Mouse (Mus musculus): ENCODE data around the gene Spopl. TPM values are rescaled to one million over a fixed set of nuclear protein-coding genes. Genes with fewer than 3 reads are reported as not detected.
"Not testable (repeated sequence)": the region's sequence is repeated elsewhere in the genome, so short reads cannot be mapped to it uniquely, and the experiment has no call there.

Spopl gene
- polyA plus RNA-seq, 1 experiment from 2014 or later: 6.8 TPM

DNA sequence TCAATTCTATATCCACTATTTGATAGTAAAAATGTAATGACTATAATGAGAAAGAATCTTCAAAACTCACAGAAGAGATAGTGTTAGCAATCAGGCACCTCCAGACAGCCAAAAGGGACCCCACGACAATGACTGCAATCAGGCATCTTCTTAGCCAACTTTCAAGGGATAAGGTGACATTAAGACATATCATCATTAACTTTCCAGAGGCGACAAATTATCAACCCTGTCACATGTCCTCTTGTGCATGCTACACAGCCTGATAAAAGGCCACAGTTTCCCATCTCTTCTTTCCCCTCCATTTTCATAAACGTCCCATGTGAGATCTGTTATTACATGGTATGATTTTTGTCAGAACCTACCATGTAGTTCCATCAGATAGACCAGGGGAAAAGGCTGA lies 9.0 kb downstream of the Spopl start:
- no peak for ATAC-seq
- Histone ChIP-seq H3K9me3 (ENCODE audit: control insufficient read depth, low read length) (no peaks in the 10 kb centered on the region), H3K27me3 (replicated peaks; ENCODE audit: control insufficient read depth, insufficient read depth, low read length) (no peaks in the 10 kb centered on the region), H3K36me3 (ENCODE audit: control insufficient read depth, insufficient read depth, low read length) (0 out of 2 replicates have a peak, but pooled peaks cover 2% of the 10 kb centered on the region), H3K4me1 (ENCODE audit: control insufficient read depth, insufficient read depth, low read length) (no peaks in the 10 kb centered on the region), H3K27ac (ENCODE audit: low read length) (no peak overlapping the region), H3K4me2 (ENCODE audit: low read depth, low read length) (no peak overlapping the region), H3K4me3 (ENCODE audit: low read length) (no peak overlapping the region), H3K9ac (ENCODE audit: low read depth, low read length) (no peak overlapping the region)
- 96% methylated on average over 3 of the region's 3 CpGs for WGBS

- no peaks in the 10 kb centered on the region for H3K9me3 ChIP-seq (ENCODE audit: control insufficient read depth, low read length)
- H3K36me3 ChIP-seq (ENCODE audit: control insufficient read depth, insufficient read depth, low read length): 0 out of 2 replicates have a peak, but pooled peaks cover 2% of the 10 kb centered on the region
- H3K4me3 ChIP-seq (ENCODE audit: low read length): no peak overlapping the region
- no peaks in the 10 kb centered on the region for H3K4me1 ChIP-seq (ENCODE audit: control insufficient read depth, insufficient read depth, low read length)
- H3K9ac ChIP-seq (ENCODE audit: low read depth, low read length): no peak overlapping the region
- ATAC-seq: no peak
- H3K4me2 ChIP-seq (ENCODE audit: low read depth, low read length): no peak overlapping the region
- H3K27ac ChIP-seq (ENCODE audit: low read length): no peak overlapping the region
- no peaks in the 10 kb centered on the region for H3K27me3 ChIP-seq (replicated peaks; ENCODE audit: control insufficient read depth, insufficient read depth, low read length)
- 91% methylated on average over 2 of the region's 2 CpGs for WGBS
Measured at GRCm38 (mm10) chr2:23559186-23559585, 12.7 kb downstream of the Spopl start.

DNA sequence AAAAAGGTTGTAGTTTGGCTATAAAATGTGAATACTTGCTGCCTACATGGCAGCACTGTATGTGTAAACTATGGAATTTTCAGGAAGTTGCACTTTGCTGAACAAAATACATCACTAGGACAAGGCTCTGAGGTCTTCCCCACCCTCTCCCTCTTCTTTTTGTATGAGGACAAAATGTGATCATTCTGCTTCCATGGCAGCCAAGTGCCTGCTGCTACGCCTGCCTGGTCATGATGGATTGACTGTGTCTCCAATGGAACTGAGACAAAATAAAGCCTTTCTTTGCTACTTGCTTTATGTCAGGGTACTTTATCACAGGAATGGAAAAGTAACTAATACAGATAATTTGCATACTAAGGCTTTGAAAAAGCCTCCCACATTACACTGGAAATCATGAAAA lies 20.7 kb downstream of the Spopl start:
- no peak for ATAC-seq

DNA sequence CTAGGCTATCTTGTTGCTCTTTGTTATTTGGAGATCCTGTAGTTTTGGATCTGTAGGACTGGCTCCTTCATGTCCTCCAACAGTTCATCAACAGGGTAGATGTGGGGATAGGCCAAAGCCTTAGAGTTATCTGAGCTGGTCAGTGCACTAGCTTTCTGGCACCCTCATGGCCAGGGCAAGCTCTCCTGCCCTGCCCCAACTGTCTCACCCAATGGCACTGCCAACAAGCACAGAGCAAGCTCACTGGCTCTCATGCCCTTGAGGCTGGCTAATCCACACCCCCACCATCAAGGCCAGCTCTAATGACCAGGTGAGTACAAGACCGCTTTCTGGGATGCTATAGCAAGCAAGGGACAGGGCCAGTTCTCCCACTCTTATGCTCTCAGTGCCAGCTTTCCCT lies 24.7 kb downstream of the Spopl start:
- 94% methylated on average over 1 of the region's 1 CpGs for WGBS
- Histone ChIP-seq H3K36me3 (ENCODE audit: control insufficient read depth, insufficient read depth, low read length) (no peaks in the 10 kb centered on the region), H3K4me1 (ENCODE audit: control insufficient read depth, insufficient read depth, low read length) (0 out of 2 replicates have a peak, but pooled peaks cover 2% of the 10 kb centered on the region), H3K27ac (ENCODE audit: low read length) (no peak overlapping the region), H3K9ac (ENCODE audit: low read depth, low read length) (no peak overlapping the region), H3K4me2 (ENCODE audit: low read depth, low read length) (no peak overlapping the region), H3K9me3 (ENCODE audit: control insufficient read depth, low read length) (no peaks in the 10 kb centered on the region), H3K27me3 (replicated peaks; ENCODE audit: control insufficient read depth, insufficient read depth, low read length) (no peaks in the 10 kb centered on the region), H3K4me3 (ENCODE audit: low read length) (no peak overlapping the region)
- no peak for ATAC-seq

More for the DNA sequence above, 20.7 kb downstream of the Spopl start:
- Histone ChIP-seq H3K4me3 (ENCODE audit: low read length) (no peak overlapping the region), H3K9ac (ENCODE audit: low read depth, low read length) (no peak overlapping the region), H3K27ac (ENCODE audit: low read length) (no peak overlapping the region), H3K9me3 (ENCODE audit: control insufficient read depth, low read length) (no peaks in the 10 kb centered on the region), H3K4me1 (ENCODE audit: control insufficient read depth, insufficient read depth, low read length) (0 out of 2 replicates have a peak, but pooled peaks cover 2% of the 10 kb centered on the region), H3K4me2 (ENCODE audit: low read depth, low read length) (no peak overlapping the region), H3K36me3 (ENCODE audit: control insufficient read depth, insufficient read depth, low read length) (no peaks in the 10 kb centered on the region), H3K27me3 (replicated peaks; ENCODE audit: control insufficient read depth, insufficient read depth, low read length) (no peaks in the 10 kb centered on the region)
- WGBS: 77% methylated on average over 1 of the region's 1 CpGs

- WGBS: 84% methylated on average over 4 of the region's 4 CpGs
- Histone ChIP-seq H3K27me3 (replicated peaks; ENCODE audit: control insufficient read depth, insufficient read depth, low read length) (no peaks in the 10 kb centered on the region), H3K9ac (ENCODE audit: low read depth, low read length) (no peak overlapping the region), H3K9me3 (ENCODE audit: control insufficient read depth, low read length) (no peaks in the 10 kb centered on the region), H3K4me2 (ENCODE audit: low read depth, low read length) (no peak overlapping the region), H3K36me3 (ENCODE audit: control insufficient read depth, insufficient read depth, low read length) (no peaks in the 10 kb centered on the region), H3K4me3 (ENCODE audit: low read length) (no peak overlapping the region), H3K27ac (ENCODE audit: low read length) (no peak overlapping the region), H3K4me1 (ENCODE audit: control insufficient read depth, insufficient read depth, low read length) (no peaks in the 10 kb centered on the region)
- ATAC-seq: no peak
Measured at GRCm38 (mm10) chr2:23539967-23540366, 31.9 kb downstream of the Spopl start.

DNA sequence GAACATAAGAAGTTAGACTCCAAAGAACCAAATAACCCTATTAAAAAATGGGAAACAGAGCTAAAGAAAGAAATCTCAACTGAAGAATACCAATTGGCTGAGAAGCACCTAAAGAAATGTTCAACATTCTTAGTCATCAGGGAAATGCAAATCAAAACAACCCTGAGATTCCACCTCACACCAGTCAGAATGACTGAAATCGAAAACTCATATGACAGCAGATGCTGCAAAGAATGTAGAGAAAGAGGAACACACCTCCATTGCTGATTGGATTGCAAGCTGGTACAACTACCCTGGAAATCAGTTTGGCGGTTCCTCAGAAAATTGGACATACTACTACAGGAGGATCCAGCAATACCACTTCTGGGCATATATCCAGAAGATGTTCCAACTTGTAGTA lies 44.2 kb downstream of the Spopl start:
- not testable (repeated sequence) for H3K4me1 ChIP-seq (ENCODE audit: control insufficient read depth, insufficient read depth, low read length); H3K4me2 ChIP-seq (ENCODE audit: low read depth, low read length); H3K27ac ChIP-seq (ENCODE audit: low read length); H3K4me3 ChIP-seq (ENCODE audit: low read length); H3K9me3 ChIP-seq (ENCODE audit: control insufficient read depth, low read length); H3K27me3 ChIP-seq (replicated peaks; ENCODE audit: control insufficient read depth, insufficient read depth, low read length); H3K9ac ChIP-seq (ENCODE audit: low read depth, low read length); ATAC-seq
- WGBS: 94% methylated on average over 2 of the region's 2 CpGs
- peaks cover 13% of the 10 kb centered on the region for H3K36me3 ChIP-seq (ENCODE audit: control insufficient read depth, insufficient read depth, low read length)

DNA sequence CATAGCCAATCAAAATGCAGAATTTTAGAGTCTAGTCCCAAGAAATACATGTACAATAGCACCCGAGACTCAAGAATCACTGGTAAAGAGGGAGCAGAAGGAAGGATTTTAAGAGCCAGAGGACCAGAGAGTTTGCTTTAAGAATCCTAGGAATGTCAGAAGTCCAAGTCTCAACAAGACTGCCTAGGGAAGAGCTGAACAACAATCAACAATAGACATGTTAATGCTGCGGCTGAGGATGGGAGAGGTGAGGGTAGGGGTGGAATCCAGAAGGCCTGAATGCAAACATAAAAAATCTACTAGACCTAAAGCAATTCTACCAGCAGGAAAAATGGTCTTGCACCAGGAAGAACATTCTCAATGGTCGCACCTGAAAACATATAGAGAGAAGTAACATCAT lies 66.8 kb downstream of the Spopl start:
- WGBS: 93% methylated on average over 3 of the region's 3 CpGs
- no peak overlapping the region for H3K9ac ChIP-seq (ENCODE audit: low read depth, low read length)
- H3K27ac ChIP-seq (ENCODE audit: low read length): no peak overlapping the region
- no peak overlapping the region for H3K4me3 ChIP-seq (ENCODE audit: low read length)
- no peak for ATAC-seq
- no peaks in the 10 kb centered on the region; the same call in 1 of the 2 replicates for H3K36me3 ChIP-seq (ENCODE audit: control insufficient read depth, insufficient read depth, low read length)
- H3K9me3 ChIP-seq (ENCODE audit: control insufficient read depth, low read length): no peaks in the 10 kb centered on the region
- no peaks in the 10 kb centered on the region for H3K4me1 ChIP-seq (ENCODE audit: control insufficient read depth, insufficient read depth, low read length)
- H3K27me3 ChIP-seq (replicated peaks; ENCODE audit: control insufficient read depth, insufficient read depth, low read length): no peaks in the 10 kb centered on the region
- H3K4me2 ChIP-seq (ENCODE audit: low read depth, low read length): no peak overlapping the region

GRCm38 (mm10) chr2:23481715-23482114 lies 90.2 kb downstream of the Spopl start:
- H3K9ac ChIP-seq (ENCODE audit: low read depth, low read length): no peak overlapping the region
- H3K9me3 ChIP-seq (ENCODE audit: control insufficient read depth, low read length): no peaks in the 10 kb centered on the region
- H3K4me1 ChIP-seq (ENCODE audit: control insufficient read depth, insufficient read depth, low read length): no peaks in the 10 kb centered on the region
- ATAC-seq: peak; percentile 87
- WGBS: 60% methylated on average over 1 of the region's 1 CpGs
- H3K4me2 ChIP-seq (ENCODE audit: low read depth, low read length): no peak overlapping the region
- H3K4me3 ChIP-seq (ENCODE audit: low read length): no peak overlapping the region
- H3K27ac ChIP-seq (ENCODE audit: low read length): no peak overlapping the region; the same call in 1 of the 2 replicates
- no peaks in the 10 kb centered on the region for H3K36me3 ChIP-seq (ENCODE audit: control insufficient read depth, insufficient read depth, low read length)
- H3K27me3 ChIP-seq (replicated peaks; ENCODE audit: control insufficient read depth, insufficient read depth, low read length): no peaks in the 10 kb centered on the region

GRCm38 (mm10) chr2:23467471-23467870 lies 104.4 kb downstream of the Spopl start:
- Histone ChIP-seq H3K4me1 (ENCODE audit: control insufficient read depth, insufficient read depth, low read length) (no peaks in the 10 kb centered on the region), H3K36me3 (ENCODE audit: control insufficient read depth, insufficient read depth, low read length) (no peaks in the 10 kb centered on the region), H3K27me3 (replicated peaks; ENCODE audit: control insufficient read depth, insufficient read depth, low read length) (no peaks in the 10 kb centered on the region), H3K4me3 (ENCODE audit: low read length) (no peak overlapping the region), H3K27ac (ENCODE audit: low read length) (no peak overlapping the region), H3K4me2 (ENCODE audit: low read depth, low read length) (no peak overlapping the region), H3K9me3 (ENCODE audit: control insufficient read depth, low read length) (no peaks in the 10 kb centered on the region), H3K9ac (ENCODE audit: low read depth, low read length) (no peak overlapping the region)
- ATAC-seq: no peak
- WGBS: 88% methylated on average over 1 of the region's 1 CpGs

- no peak for ATAC-seq
Measured at GRCm38 (mm10) chr2:23457452-23457851, 114.5 kb downstream of the Spopl start.

More at GRCm38 (mm10) chr2:23457452-23457851, 114.5 kb downstream of the Spopl start:
- Histone ChIP-seq H3K27me3 (replicated peaks; ENCODE audit: control insufficient read depth, insufficient read depth, low read length) (no peaks in the 10 kb centered on the region), H3K4me3 (ENCODE audit: low read length) (no peak overlapping the region), H3K4me1 (ENCODE audit: control insufficient read depth, insufficient read depth, low read length) (no peaks in the 10 kb centered on the region), H3K36me3 (ENCODE audit: control insufficient read depth, insufficient read depth, low read length) (no peaks in the 10 kb centered on the region), H3K9ac (ENCODE audit: low read depth, low read length) (no peak overlapping the region), H3K9me3 (ENCODE audit: control insufficient read depth, low read length) (no peaks in the 10 kb centered on the region), H3K27ac (ENCODE audit: low read length) (no peak overlapping the region), H3K4me2 (ENCODE audit: low read depth, low read length) (no peak overlapping the region)
